Mouse (Mus musculus) monocyte, adult 5-6 weeks (primary cell): ENCODE data around the gene Ttyh2. TPM values are rescaled to one million over a fixed set of nuclear protein-coding genes. Genes with fewer than 3 reads are reported as not detected.

Source experiments
- ATAC-seq: fragments of 153-309, 156-312 bp; replicated peaks from 2 replicates; pipeline ENCODE4 v1.8.0; 2017; ENCODE audit warnings: mild to moderate bottlenecking; ENCODE audit not compliant: low TSS enrichment, insufficient number of reproducible peaks, severe bottlenecking, poor library complexity, low FRiP score
- total RNA-seq: library from RNA; stranded (forward); fragments of 200-1000, 200-491, 200-594 nt; gene quantifications from 3 replicates; pipeline ENCODE4 v1.2.3, GENCODE M21; 2017

Ttyh2 gene
- total RNA-seq, 1 experiment from 2014 or later, result 0.48 TPM

- ATAC-seq, result no peak
Observed at GRCm38 (mm10) chr11:114728333-114728732, 53.1 kb downstream of the Ttyh2 start.

GRCm38 (mm10) chr11:114729832-114730363 is 54.7 kb downstream of the Ttyh2 start:
- no peak for ATAC-seq

- no peak for ATAC-seq
Observed at GRCm38 (mm10) chr11:114731711-114732110, 56.5 kb downstream of the Ttyh2 start.

- no peak for ATAC-seq
Observed at GRCm38 (mm10) chr11:114732890-114733289, 57.7 kb downstream of the Ttyh2 start.

GRCm38 (mm10) chr11:114736111-114736510 is 60.9 kb downstream of the Ttyh2 start:
- no peak for ATAC-seq

GRCm38 (mm10) chr11:114736913-114737624 is 61.8 kb downstream of the Ttyh2 start:
- no peak for ATAC-seq

- ATAC-seq, result no peak
Observed at GRCm38 (mm10) chr11:114740598-114740997, 65.4 kb downstream of the Ttyh2 start.

- no peak for ATAC-seq
Observed at GRCm38 (mm10) chr11:114741451-114741850, 66.2 kb downstream of the Ttyh2 start.

- ATAC-seq, result peak; percentile 97
Observed at GRCm38 (mm10) chr11:114745134-114745533, 69.9 kb downstream of the Ttyh2 start.

- ATAC-seq, result no peak
Observed at GRCm38 (mm10) chr11:114747564-114748138, 72.4 kb downstream of the Ttyh2 start.

GRCm38 (mm10) chr11:114764820-114765818 is 89.9 kb downstream of the Ttyh2 start, which contains the start of gene Kif19a:
TSS of gene Kif19a (plus strand) at chr11:114765388.
- peak; percentile 77 for ATAC-seq

- no peak for ATAC-seq
Observed at GRCm38 (mm10) chr11:114769911-114770310, 94.7 kb downstream of the Ttyh2 start.

Other genes with a start within 250 kb of the Ttyh2 start
- gene Rpl38, start 6.9 kb upstream of the Ttyh2 start, total RNA-seq, result 1,558 to 1,754 TPM (median 1,732 TPM) in 3 replicates
- not detected in 3 replicates for gene Dnaic2, start 52.0 kb downstream of the Ttyh2 start, total RNA-seq
- 6.3 to 7.4 TPM (median 6.4 TPM) in 3 replicates for gene Kif19a, start 90.0 kb downstream of the Ttyh2 start, total RNA-seq
- gene Btbd17, start 120.5 kb downstream of the Ttyh2 start, total RNA-seq, result not detected in 3 replicates
- not detected in 3 replicates for gene Gpr142, start 123.5 kb downstream of the Ttyh2 start, total RNA-seq
- gene Gprc5c, start 175.7 kb downstream of the Ttyh2 start, total RNA-seq, result 0.78 to 3.1 TPM (median 1.9 TPM) in 3 replicates
- gene Cd300a, start 214.6 kb downstream of the Ttyh2 start, total RNA-seq, result 204 to 286 TPM (median 215 TPM) in 3 replicates